ENCODE assay signal across 8 mouse cellular contexts in genomic region chr19:40587491-40588292, GRCm38 (mm10). TPM values are rescaled to one million over a fixed set of nuclear protein-coding genes. Genes with fewer than 3 reads are reported as not detected.
DNase-seq lines count a peak whose midpoint lies in the region; ATAC-seq lines count a peak whose summit lies in the region.

No protein-coding gene starts in this region.

- H3K36me3 ChIP-seq in heart, embryonic 10.5 days, result peaks cover 20% of the 10 kb centered on the region
- H3K36me3 ChIP-seq in liver, embryonic 12.5 days, result peaks cover 31% of the 10 kb centered on the region

- H3K4me2 ChIP-seq in liver, embryonic 12.5 days, result peak overlapping the region; percentile 86

- peak overlapping the region; percentile 75 for H3K9ac ChIP-seq in liver, embryonic 12.5 days

- 7% methylated on average over 30 of the region's 30 CpGs for WGBS in heart, embryonic 10.5 days
- 1% methylated on average over 30 of the region's 30 CpGs for WGBS in liver, embryonic 12.5 days (ENCODE audit: insufficient replicate concordance)

- no peaks in the 10 kb centered on the region for H3K9me3 ChIP-seq in heart, embryonic 10.5 days
- H3K9me3 ChIP-seq in liver, embryonic 12.5 days (replicated peaks), result no peaks in the 10 kb centered on the region

- H3K4me1 ChIP-seq in heart, embryonic 10.5 days, result peaks cover 12% of the 10 kb centered on the region
- peaks cover 42% of the 10 kb centered on the region for H3K4me1 ChIP-seq in liver, embryonic 12.5 days

- no peak for DNase-seq in heart, embryonic 10.5 days (ENCODE audit: low spot score)
- DNase-seq in heart, adult 18-20 months, result no peak
- DNase-seq in CD4-positive, CD25-positive, alpha-beta regulatory T cell, adult 2 months (ENCODE audit: low read depth, low spot score), result peak; percentile 13
- no peak for DNase-seq in adrenal gland, postnatal 25 days
- DNase-seq in frontal cortex, postnatal 14 days (ENCODE audit: low spot score in 2 of 2), result no peak
- no peak for DNase-seq in adrenal gland, postnatal 14 days

- peak overlapping the region; percentile 77 for H3K4me3 ChIP-seq in heart, embryonic 10.5 days
- peak overlapping the region; percentile 77 for H3K4me3 ChIP-seq in liver, embryonic 12.5 days

- H3K27me3 ChIP-seq in heart, embryonic 10.5 days (ENCODE audit: insufficient read depth, poor library complexity, severe bottlenecking), result no peaks in the 10 kb centered on the region
- no peaks in the 10 kb centered on the region for H3K27me3 ChIP-seq in liver, embryonic 12.5 days (replicated peaks)

- peak overlapping the region; percentile 87 for H3K27ac ChIP-seq in heart, embryonic 10.5 days
- peak overlapping the region; percentile 82 for H3K27ac ChIP-seq in liver, embryonic 12.5 days

- peak; percentile 37 for ATAC-seq in erythroblast, adult 5-6 weeks (replicated peaks; ENCODE audit: low FRiP score, poor library complexity, severe bottlenecking)
- peak; percentile 68 for ATAC-seq in liver, embryonic 12.5 days

RNA-seq across cellular contexts. Expression of gene Aldh18a1, which starts 0.6 kb away (rescaled TPM):
- polyA plus RNA-seq in heart, embryonic 10.5 days (2016; fragmentation: Nextera tagmentation; extraction: Ambion mirVana), result 63.9 and 66.2 TPM in 2 replicates
- total RNA-seq in heart, adult 18-20 months (2021), result 1 to 10 TPM; 6.4 to 7.9 TPM
- 8.2 and 12.5 TPM in 2 replicates for total RNA-seq in erythroblast, adult 5-6 weeks (2015; ENCODE audit: low replicate concordance)
- total RNA-seq in erythroblast, adult 5-6 weeks (2017; ENCODE audit: low replicate concordance), result 6.4 and 6.8 TPM in 2 replicates
- polyA plus RNA-seq in liver, embryonic 12.5 days (2016; fragmentation: Nextera tagmentation; extraction: Ambion mirVana), result 67.4 and 68.8 TPM in 2 replicates
- 21.0 and 30.4 TPM in 2 replicates for total RNA-seq in adrenal gland, postnatal 25 days (2021)
- 17.7 and 21.4 TPM in 2 replicates for total RNA-seq in adrenal gland, postnatal 14 days (2021)

RNA-seq across cellular contexts. Expression of gene Tctn3, which starts 24.3 kb away (rescaled TPM):
- 9.0 and 11.0 TPM in 2 replicates for polyA plus RNA-seq in heart, embryonic 10.5 days (2016; fragmentation: Nextera tagmentation; extraction: Ambion mirVana)
- total RNA-seq in heart, adult 18-20 months (2021), result 1 to 10 TPM; 7.1 to 7.2 TPM
- 0.63 TPM in 1 of 2 replicates, not detected in the other for total RNA-seq in erythroblast, adult 5-6 weeks (2015; ENCODE audit: low replicate concordance)
- 0.14 and 0.68 TPM in 2 replicates for total RNA-seq in erythroblast, adult 5-6 weeks (2017; ENCODE audit: low replicate concordance)
- 3.6 and 3.9 TPM in 2 replicates for polyA plus RNA-seq in liver, embryonic 12.5 days (2016; fragmentation: Nextera tagmentation; extraction: Ambion mirVana)
- total RNA-seq in adrenal gland, postnatal 25 days (2021), result 6.7 and 8.4 TPM in 2 replicates
- 5.4 and 5.8 TPM in 2 replicates for total RNA-seq in adrenal gland, postnatal 14 days (2021)

RNA-seq across cellular contexts. Expression of gene Entpd1, which starts 24.5 kb away (rescaled TPM):
- polyA plus RNA-seq in heart, embryonic 10.5 days (2016; fragmentation: Nextera tagmentation; extraction: Ambion mirVana), result 6.3 and 10.3 TPM in 2 replicates
- total RNA-seq in heart, adult 18-20 months (2021), result 10 to 100 TPM; 21.1 to 22.2 TPM
- 6.1 and 13.1 TPM in 2 replicates for total RNA-seq in erythroblast, adult 5-6 weeks (2015; ENCODE audit: low replicate concordance)
- 20.1 and 26.1 TPM in 2 replicates for total RNA-seq in erythroblast, adult 5-6 weeks (2017; ENCODE audit: low replicate concordance)
- polyA plus RNA-seq in liver, embryonic 12.5 days (2016; fragmentation: Nextera tagmentation; extraction: Ambion mirVana), result 2.6 TPM in 2 replicates
- 19.6 and 20.3 TPM in 2 replicates for total RNA-seq in adrenal gland, postnatal 25 days (2021)
- 19.5 and 35.1 TPM in 2 replicates for total RNA-seq in adrenal gland, postnatal 14 days (2021)
